Mouse (Mus musculus): Measurements from ENCODE around the gene Acacb.
A peak's percentile ranks its signal among the peaks of the same experiment; 100 is the strongest.

Gene Acacb

DNA sequence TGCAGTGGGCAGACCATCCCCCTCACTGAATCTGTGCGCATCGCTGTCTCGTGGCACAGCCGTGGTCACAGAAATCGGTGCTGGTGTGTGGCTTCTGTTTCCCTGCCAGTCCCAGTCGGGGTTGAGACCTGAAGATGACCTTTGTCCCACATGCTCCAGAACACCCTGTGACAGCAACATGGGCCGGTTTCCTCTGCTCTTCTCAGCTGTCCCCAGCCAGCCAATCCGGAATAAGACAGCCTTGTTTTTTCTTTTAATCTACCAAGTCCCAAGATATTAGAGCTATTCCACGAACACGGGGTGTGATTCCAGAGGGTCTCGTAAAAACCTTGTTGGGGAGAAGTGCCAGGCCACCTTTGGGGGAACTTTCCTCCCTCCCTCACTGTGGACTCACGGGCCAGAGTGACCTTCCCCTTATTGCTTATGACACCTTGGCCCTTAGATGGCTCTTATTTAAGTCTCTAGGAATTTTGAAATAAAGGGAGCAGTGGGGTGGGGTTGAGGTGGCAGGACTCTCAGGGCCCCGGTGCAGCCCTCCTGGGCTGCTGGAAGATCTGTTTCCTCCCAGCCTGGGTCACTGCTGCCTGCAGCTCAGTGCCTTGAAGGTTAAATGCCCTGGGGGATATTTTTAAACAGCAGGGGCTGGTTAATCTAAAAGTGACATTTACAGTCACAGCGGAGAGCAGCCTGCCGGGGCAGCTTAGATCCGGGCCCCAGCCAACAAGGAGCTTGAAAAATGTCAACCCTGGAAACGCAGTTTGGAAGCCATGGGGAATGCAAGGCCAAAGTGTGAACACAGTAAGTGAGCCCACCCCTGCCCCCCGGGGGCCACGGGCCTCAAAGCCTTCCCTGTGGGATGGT lies at the start of gene Acacb:
TSS of gene Acacb (plus strand) at position 508 of the 861 bp plus-strand sequence.
- no peak for DNase-seq (ENCODE audit: low read depth in 1 of 2, low spot score in 2 of 2)

DNA sequence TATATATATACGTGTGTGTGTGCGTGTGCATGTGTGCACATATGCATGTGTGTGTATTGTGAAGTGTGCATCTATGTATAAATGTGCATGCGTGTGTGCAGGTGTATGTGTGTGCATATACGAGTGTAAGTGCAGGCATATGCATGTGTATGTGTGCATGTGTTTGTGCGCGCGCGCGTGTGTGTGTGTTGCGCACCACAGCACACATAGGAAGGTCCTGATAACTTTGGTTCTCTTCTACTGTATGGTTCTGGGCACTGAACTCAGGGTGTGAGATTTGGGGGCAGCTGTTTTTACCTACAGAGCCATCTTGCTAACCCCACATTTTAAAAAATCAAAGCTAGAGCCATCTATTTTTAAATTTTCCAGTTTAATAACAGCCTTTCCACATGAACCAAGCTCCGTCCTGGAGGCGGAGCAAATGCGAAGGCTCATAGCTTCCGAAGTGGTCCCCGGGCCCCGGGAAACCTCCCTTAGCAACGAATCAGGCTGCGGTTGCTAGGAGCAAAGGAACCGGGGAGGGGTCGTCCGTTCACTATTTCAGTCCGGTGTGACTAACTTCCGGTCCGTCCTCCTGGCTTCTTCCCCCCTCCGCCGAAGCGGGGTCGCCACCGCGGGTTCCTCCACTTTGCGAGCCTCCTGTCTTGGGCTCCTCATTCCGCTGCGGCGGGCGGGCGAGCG lies 46.5 kb upstream of the Acacb start:
- DNase-seq (ENCODE audit: low read depth in 1 of 2, low spot score in 2 of 2), result peak; percentile 53 to 75

DNA sequence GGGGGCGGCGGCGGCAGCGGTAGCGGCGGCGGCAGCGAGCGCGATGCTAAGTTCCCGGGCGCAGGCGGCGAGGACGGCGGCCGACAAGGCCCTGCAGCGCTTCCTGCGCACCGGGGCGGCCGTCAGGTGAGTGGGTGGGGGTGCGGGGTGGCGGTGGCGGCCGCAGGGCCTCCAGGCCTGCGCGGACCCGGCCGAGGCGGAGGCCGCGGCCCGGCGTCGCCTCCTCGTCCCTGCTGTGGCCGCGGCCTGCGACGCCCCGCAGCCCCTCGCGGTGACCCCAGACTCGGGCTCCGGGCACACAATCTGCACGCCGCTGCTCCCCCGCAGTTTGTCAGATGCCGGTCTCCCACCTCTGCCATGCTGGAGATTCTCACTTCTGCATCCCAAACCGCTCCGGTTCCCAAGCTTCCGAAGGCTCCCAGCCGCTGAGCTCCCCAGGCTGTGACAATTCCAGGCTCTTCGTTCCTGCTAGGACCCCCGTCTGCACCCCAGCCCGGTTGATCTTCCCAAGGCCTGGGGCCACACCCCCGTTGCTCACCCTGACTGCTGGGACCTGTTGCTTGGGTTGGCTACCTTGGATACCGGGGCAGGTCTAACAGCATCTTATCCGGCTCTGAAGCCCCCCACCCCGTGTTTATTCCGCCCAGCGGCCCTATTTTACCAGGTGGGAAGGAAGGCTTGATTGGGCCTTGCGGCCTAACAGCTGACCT lies 45.8 kb upstream of the Acacb start:
- DNase-seq (ENCODE audit: low read depth in 1 of 2, low spot score in 2 of 2), result no peak

DNA sequence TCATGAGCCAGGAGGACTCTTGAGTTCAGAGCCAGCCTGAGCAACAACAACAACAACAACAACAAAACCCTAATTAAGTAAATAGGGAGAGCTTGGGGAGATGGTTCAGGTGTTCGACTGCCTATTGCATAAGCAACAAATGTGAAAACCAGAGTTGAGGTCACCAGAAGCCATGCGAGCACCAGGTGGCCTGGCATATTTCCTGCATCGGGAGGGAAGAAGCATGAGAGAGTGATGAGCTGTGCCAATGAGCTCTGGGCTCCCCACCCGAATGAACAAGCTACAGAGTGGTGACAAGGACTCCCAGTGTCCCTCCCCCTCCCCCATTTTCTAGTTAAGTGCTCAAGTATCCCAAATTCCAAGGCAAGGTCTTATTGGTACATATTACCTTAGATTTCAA lies 44.5 kb upstream of the Acacb start:
- no peak for DNase-seq (ENCODE audit: low read depth in 1 of 2, low spot score in 2 of 2)

DNA sequence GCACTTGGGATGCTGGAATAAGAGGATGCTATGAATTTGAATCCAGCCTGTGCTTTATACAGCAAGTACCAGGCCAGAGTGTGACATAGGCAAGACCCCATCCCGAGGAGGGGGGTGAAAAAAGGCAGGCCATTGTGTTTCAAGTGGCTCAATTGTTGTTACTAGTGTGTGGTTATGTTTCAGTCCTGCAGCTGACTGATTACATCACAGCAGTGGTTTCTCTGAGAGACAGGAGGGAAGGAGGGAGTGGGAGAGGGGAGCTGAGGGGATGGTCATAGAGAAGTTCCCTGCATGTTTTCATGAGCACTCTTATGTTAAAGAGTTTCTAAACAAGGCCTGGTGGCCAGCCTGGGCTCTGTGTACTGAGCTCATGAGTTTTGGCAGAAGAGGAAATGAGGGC lies 43.5 kb upstream of the Acacb start:
- no peak for DNase-seq (ENCODE audit: low read depth in 1 of 2, low spot score in 2 of 2)

DNA sequence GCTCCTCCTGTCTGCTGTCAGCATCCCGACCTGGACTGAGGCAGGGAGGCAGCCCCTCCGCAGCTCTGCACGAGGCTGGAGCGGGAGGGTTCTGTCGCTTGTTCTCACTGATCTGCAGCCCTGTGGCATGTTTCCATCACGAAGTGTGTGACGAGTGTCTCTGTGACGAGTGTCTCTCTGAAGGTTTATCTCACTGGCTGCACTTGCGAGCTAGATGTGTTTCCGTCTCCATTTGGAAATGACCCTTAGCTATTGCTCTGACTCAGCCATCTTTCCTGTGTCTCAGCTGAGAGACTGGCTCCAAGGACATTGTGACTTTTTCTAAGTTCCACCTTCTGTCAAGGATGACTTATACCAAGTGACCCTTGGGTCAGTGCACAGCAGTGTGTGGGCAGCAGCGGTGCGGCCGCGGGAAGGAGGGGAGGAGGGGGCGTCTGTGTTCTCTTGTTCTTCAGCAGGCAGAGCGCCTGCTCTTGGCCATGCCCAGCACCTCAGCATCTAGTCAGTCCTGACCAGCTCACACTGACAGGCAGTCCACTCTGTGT lies 39.9 kb upstream of the Acacb start:
- no peak for DNase-seq (ENCODE audit: low read depth in 1 of 2, low spot score in 2 of 2)

DNA sequence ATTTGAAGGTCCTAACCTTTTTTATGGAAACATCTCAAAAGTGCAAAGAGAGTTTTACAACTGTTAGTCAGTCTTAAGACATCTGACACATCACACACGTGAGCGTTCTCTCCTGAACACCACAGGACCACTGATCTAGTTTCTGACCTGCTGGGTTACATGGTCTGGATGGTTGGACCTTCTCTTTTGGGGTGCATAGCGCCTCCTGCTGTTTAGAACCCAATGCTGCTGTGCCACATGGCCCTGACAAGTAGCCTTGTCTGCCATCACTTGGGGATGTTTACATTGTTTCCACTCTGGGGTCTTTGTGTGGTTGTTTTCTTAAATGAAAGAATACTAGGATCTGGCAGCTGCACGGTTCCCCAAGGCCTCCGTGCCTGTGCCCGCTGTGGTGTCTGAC lies 33.0 kb upstream of the Acacb start:
- no peak for DNase-seq (ENCODE audit: low read depth in 1 of 2, low spot score in 2 of 2)

DNA sequence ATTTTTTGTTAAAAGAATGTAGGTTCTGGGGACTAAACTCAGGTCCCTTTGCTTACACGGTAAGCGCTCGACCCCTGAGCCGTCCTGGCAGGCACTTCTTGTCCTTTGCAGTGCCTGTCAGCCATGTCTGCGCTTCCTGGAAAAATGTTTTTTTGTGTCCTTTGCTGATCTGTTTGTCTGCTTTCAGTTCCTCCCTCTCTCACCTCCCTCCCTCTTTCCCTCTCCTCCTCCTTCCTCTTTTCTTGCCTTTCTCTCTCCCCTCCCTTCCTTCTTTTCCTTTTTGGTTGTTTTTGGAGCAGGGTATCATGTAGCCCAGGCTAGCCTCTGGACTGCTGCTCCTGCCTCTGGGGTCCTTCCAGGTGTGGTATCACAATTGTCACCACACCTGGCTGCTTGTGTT lies 31.3 kb upstream of the Acacb start:
- DNase-seq (ENCODE audit: low read depth in 1 of 2, low spot score in 2 of 2), result no peak

DNA sequence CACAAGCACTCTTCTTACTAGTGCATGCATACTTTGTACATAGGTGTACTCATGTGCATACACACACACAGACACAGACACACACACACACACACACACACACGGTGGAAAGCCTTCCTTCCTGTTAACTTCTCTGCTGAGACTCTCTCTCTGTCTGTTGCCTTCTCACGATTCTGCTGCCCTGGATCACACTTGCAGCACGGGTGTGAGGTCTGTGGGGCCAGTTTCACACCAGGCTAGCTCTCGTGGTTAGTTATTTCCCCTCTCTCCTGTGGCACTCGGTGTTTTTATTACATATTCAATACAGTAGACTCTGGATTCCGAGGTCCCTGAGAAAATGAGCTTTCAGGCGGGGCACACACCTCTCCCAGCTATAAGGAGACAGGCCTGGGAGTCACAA lies 29.7 kb upstream of the Acacb start:
- DNase-seq (ENCODE audit: low read depth in 1 of 2, low spot score in 2 of 2), result no peak

DNA sequence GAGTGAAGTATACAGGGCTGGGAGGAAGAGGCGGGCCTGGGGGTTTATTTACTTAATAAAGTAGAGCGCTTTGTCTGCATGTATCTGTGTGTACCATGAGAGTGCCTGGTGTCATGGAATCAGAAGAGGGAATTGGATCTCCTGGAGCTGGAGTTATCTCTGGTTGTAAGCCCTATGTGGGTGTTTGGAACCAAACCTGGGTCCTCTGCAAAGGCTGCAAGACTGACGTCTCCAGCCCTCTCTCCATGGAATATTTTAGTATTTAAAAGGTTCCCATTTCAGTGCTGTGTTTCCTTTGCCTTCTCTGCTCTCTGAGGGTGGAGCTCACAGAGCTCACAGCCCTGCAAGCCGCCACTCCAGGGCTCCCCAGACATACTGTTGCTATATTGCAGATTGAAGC lies 26.5 kb upstream of the Acacb start:
- no peak for DNase-seq (ENCODE audit: low read depth in 1 of 2, low spot score in 2 of 2)

DNA sequence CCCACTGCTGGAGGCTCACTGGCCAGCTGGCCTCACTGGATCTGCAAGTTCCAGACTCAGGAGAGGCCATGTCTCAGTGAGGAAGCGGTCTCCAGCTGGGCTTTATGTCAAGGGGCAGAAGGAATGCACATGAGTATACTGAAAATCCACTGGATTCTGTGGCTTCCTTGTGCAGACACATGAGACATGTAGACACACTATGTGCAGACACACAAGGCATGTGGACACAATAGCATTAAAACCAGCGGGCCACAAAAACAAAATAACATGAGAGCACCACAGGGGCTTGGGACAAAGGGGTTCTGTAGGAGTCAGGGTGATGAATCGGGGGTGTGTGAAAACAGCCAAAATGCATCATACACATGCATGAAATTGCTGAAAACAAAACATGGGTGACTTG lies 20.3 kb upstream of the Acacb start:
- no peak for DNase-seq (ENCODE audit: low read depth in 1 of 2, low spot score in 2 of 2)

DNA sequence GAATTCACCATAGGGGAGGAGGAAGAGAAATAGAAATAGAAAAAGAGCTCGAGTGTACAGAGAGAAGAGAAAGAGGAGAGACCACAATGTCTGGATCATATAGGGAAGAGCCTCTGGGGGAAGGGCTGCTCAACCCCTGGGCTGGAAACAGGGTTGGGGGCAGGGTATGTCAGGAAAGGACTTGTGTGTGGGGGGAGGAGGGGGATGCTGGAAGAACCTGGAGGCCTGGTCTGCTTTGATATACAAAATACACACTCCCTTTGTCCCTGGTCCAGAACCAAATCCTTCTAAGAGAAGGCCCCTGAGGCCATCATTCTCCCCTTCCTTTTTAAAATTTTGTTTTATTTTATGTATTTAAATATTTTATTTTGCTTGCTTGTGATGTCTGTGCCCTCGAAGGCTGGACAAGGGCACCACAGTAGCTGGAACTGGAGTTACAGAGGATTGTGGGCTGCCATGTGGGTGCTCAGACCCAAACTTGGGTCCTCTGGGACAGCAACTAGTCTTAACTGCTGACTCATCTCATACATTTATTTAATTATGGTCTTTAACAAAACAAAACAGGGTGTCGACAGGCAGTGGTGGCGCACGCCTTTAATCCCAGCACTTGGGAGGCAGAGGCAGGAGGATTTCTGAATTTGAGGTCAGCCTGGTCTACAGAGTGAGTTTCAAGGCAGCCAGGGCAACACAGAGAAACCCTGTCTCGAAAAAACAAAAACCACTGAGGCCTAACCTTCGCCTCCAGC lies 19.7 kb upstream of the Acacb start:
- DNase-seq (ENCODE audit: low read depth in 1 of 2, low spot score in 2 of 2), result no peak

DNA sequence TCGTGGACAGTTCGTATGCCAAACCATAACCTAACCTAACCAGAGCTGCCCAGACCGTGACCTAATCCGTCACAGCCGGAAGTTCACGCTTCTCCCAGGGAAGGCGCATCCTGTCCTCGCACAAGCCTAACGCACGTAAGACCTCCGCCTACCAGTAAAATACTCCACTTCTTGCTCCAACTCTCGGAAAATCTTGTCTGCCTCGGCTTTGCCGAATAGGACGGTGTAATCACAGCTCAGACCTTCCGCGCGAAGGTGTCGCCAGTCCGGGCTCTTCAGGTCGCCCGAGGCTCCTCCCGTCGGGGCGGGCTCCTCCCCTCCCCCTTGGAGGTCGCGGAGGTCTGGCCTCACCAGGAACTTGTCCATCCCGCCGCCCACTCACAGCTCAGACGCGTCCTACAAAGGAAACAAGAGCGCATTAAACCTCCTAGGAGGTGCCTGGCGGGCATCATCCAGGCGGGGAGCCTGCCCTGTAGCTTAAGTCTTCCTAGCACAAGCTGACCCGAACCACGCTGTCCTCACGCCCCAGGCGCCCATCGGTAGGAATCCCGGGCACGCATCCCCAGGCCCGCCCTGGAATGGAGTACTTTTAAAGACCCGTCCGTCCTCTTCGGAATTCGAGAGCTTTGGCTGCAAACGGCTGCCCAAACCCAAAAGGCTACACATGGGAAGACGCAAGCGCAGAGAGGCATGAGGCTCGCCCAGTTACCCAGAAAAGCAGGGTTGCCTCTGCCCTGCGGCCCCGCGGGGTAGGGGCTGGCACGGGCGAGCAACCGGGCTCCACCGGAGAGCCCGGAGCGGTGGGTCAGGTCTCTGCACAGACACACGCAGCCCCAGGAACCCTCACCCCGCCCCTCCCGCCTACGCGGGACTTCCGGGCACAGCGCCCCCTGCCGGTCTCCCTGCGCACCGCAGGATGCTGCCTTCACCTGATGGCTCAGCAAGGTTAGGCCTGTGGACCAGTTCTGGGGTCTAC lies 18.7 kb upstream of the Acacb start, which contains the start of gene Alkbh2:
TSS of gene Alkbh2 (minus strand) at position 845 of the 976 bp plus-strand sequence.
- peak in 1 of 2 experiments; percentile 74 for DNase-seq (ENCODE audit: low read depth in 1 of 2, low spot score in 2 of 2)

DNA sequence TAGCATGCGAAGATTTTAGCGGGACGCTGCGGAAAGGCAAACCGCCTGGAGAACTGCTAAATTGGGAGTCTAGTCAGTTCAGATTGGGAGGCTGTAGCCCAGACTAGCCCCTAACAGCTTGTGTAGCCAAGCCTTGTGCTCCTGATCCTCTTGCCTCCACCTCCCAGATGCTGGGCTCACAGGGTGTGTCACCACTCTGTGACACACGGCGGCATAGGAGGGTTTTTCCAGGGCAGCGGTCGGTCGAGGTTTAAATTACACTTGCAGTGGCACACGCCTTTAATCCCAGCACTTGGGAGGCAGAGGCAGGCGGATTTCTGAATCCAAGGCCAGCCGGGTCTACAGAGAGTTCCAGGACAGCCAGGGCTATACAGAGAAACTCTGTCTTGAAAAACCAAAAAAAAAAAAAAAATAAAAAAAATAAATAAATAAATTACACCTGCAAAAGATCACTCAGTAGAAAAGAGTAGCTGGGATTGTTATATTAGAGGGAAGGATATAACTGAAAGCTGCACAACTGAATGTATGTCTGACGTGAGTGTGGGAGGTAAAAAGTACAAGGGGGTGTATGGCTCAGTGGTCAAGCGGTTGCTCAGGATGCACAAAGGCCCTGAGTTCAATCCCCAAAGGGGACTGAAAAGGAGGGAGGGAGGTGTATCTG lies 16.7 kb upstream of the Acacb start:
- DNase-seq (ENCODE audit: low read depth in 1 of 2, low spot score in 2 of 2), result no peak

DNA sequence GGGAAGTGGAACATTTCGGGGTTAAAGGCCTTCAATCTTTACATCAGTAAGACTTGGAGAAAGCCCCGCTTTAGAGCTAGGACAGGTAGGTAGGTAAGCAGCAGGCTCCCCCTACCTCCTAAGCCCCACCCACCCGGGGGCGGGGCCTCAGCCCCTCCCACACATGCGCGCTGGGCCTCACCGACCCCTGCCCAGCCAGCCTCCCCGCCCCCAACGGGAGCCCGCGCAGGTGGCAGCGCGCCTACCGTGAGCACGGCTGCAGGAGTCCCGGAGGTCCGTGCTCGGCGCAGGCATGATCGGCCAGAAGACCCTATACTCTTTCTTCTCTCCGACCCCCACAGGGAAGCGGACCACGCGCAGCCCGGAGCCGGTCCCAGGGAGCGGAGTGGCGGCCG lies 16.1 kb upstream of the Acacb start, which contains the start of gene Ung:
TSS of gene Ung (plus strand) at position 176 of the 395 bp plus-strand sequence.
- DNase-seq (ENCODE audit: low read depth in 1 of 2, low spot score in 2 of 2), result no peak

DNA sequence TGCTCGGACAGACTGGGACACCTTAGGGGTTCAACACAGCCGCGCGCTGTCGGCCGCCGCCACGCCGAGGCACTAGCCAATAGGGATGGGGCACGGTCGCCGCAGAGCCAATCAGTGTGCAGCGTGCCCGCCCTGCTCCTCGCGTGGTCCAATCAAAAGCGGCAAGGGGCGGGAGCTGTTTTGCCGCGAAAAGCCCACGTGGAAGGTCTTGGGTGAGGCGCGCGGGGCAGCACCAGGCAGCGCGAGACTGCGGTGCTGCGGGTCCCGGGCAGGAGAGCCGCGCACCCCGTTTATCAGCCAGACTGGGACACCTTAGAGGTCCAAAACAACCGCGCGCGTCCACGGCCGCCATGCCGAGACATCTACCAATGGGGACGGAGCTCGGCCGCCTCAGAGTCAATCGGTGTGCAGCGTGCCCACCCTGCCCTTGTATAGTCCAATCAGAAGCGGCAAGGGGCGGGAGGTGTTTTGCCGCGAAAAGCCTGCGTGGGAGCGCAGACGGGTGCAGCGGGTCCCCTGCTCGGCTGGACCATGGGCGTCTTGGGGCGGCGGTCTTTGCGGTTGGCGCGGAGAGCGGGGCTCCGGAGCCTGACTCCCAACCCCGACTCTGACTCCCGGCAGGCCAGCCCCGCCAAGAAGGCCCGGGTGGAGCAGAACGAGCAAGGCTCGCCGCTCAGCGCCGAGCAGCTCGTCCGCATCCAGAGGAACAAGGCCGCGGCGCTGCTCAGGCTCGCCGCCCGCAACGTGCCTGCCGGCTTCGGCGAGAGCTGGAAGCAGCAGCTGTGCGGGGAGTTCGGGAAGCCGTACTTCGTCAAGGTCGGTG lies 15.4 kb upstream of the Acacb start:
- DNase-seq (ENCODE audit: low read depth in 1 of 2, low spot score in 2 of 2), result peak; percentile 74 to 86

DNA sequence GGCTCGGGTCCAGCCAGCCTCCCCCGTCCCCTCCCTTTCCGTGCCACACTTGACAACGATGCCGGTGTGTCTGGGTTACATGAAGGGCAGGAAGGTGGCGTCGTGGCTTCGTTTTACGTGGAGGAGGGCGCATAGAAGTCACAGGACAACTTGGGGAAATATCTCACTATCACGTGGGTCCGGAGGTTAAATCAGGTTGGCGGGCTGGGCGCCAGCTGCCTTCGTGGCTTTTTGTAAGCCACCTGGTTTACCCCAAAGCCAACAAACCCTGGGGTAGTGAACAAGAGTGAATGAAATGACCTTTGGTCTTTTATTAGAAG lies 14.9 kb upstream of the Acacb start:
- DNase-seq (ENCODE audit: low read depth in 1 of 2, low spot score in 2 of 2), result peak in 1 of 2 experiments; percentile 36

DNA sequence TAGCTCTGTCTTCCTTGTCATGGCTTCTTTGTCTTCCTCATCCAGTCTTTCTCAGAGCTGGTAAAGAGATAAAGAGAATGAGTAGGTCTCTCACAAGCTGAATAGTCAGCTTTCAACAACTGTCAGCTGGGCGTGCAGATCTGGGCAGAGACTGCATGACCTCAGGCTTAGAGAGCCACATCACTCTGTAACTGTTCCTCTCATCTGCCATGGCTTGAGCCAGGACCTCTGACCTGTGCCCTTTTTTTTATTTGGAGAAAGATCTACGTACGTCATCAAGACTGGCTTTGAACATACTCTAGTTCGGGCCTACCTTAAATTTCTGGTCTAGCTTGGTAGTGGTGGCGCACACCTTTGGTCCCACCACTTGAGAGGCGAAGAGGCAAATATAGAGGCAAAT lies 13.5 kb upstream of the Acacb start:
- no peak for DNase-seq (ENCODE audit: low read depth in 1 of 2, low spot score in 2 of 2)
